Comparison of ENCODE assay signal across 26 mouse cellular contexts in genomic region chr17:49392751-49393150, GRCm38 (mm10).
"Had no signal": no experiment of that assay in that cellular context is flagged by ENCODE, and none has a peak within 500 bp of the region (broad histone marks: within the 10 kb centered on the region; RNA-seq: fewer than 3 reads in every experiment).

No protein-coding gene starts in this region.

- H3K4me3 ChIP-seq: gastrocnemius, adult 2 months; heart, adult 2 months; heart, embryonic 12.5 days; hindbrain, embryonic 10.5 days; hindbrain, embryonic 12.5 days; intestine, embryonic 15.5 days; limb, embryonic 13.5 days; limb, embryonic 15.5 days; liver, embryonic 13.5 days had no signal

- ATAC-seq: hindbrain, embryonic 16.5 days; inflammation-experienced regulatory T-cells, adult 6 months; intestine, embryonic 15.5 days; intestine, postnatal 0 days had no signal

- H3K36me3 ChIP-seq: heart, embryonic 12.5 days; hindbrain, embryonic 10.5 days; hindbrain, embryonic 12.5 days; intestine, embryonic 15.5 days; limb, embryonic 13.5 days; limb, embryonic 15.5 days; liver, embryonic 13.5 days had no signal

- H3K4me2 ChIP-seq: heart, embryonic 12.5 days; hindbrain, embryonic 12.5 days; hindbrain, embryonic 14.5 days; intestine, embryonic 15.5 days; limb, embryonic 13.5 days; limb, embryonic 15.5 days; liver, embryonic 11.5 days; liver, embryonic 13.5 days had no signal

- DNase-seq: gastrocnemius, adult 2 months; gastrocnemius, postnatal 10 days; gastrocnemius, postnatal 25 days; heart, adult 2 months; heart, postnatal 10 days; heart, postnatal 4 days; kidney, adult 18-20 months; kidney, adult 8-10 months; kidney, postnatal 14 days; kidney, postnatal 36 days; layer of hippocampus, adult 9-11 months; layer of hippocampus, postnatal 36 days; left cerebral cortex, postnatal 4 days; liver, embryonic 13.5 days had no signal

- H3K9me3 ChIP-seq: hindbrain, embryonic 10.5 days; hindbrain, embryonic 12.5 days; intestine, embryonic 15.5 days; limb, embryonic 13.5 days; limb, embryonic 15.5 days had no signal

- H3K27ac ChIP-seq: gastrocnemius, adult 2 months; heart, adult 2 months; hindbrain, embryonic 10.5 days; hindbrain, embryonic 12.5 days; hindbrain, embryonic 14.5 days; intestine, embryonic 15.5 days; kidney, postnatal 0 days; limb, embryonic 13.5 days; limb, embryonic 15.5 days; liver, embryonic 13.5 days had no signal

- H3K27me3 ChIP-seq: hindbrain, embryonic 12.5 days; intestine, embryonic 15.5 days; limb, embryonic 13.5 days; limb, embryonic 15.5 days; liver, embryonic 13.5 days had no signal

- H3K9ac ChIP-seq: heart, embryonic 12.5 days; hindbrain, embryonic 12.5 days; hindbrain, embryonic 14.5 days; intestine, embryonic 15.5 days; limb, embryonic 13.5 days; limb, embryonic 15.5 days; liver, embryonic 13.5 days had no signal

- H3K4me1 ChIP-seq: heart, embryonic 12.5 days; hindbrain, embryonic 10.5 days; hindbrain, embryonic 12.5 days; intestine, embryonic 15.5 days; limb, embryonic 13.5 days; limb, embryonic 15.5 days; liver, embryonic 13.5 days had no signal
